Mouse (Mus musculus): ENCODE measurements around the gene Gtpbp10. TPM values are rescaled to one million over a fixed set of nuclear protein-coding genes. Genes with fewer than 3 reads are reported as not detected.
A peak's percentile ranks its signal among the peaks of the same experiment; 100 is the strongest.

The Gtpbp10 gene
- total RNA-seq, 1 experiment: 36.4 TPM

DNA sequence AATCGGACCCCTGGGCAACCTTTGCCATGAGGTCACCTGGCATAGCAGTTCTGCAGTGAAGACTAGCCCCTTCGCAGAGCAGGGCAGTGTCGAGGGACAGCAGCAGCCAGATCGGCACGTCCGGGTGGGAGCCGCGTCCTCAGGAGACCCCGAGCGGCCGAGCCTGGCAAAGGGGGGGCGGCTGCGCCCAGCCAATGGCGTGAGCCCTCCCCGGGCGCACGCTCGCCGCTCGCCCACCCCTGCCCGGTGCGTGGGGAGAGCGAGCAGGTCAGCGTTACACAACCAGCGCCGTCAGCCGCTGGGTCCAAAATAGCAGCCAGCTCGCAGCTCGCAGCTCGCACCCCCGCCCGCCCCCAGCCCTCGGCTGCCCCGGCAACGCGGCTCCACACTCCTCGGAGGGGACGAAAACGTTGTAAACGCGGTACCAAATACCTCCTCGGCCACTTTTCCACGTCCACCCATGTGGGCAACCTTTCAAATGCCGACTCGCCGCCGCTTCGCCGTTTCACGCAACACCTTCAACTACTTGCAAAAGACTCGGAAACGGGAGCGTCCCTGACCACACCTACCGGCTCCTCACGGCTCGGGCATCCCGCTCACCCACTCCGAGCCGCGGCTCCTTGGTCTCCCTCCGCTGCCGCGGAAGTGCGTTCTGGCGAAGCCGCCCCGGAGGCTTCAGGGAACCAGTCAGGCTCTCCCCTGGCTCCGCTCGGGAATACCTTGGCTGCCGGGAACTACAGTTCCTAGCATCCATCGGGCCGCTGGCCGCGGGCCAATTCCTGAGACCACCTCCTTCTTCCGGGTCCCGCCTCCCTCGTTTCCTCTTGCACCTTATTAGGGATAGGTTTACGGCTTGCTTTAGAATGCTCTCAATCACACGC lies 44.9 kb downstream of the Gtpbp10 start, which contains the start of gene Cldn12:
Gene Cldn12, minus strand, starts transcription at position 763 of the 881 bp plus-strand sequence.
- peak within 1 kb of the TSS; percentile 91 to 98 for H3K4me3 ChIP-seq (ENCODE audit: insufficient read depth in 1 of 2, low read depth in 1 of 2, low read length in 2 of 2, poor library complexity in 1 of 2, severe bottlenecking in 1 of 2)
- H3K27ac ChIP-seq (ENCODE audit: insufficient read depth, low read depth, low read length, poor library complexity, severe bottlenecking): peak within 1 kb of the TSS; percentile 60
- H3K4me1 ChIP-seq (ENCODE audit: control insufficient read depth in 2 of 2, insufficient read depth in 2 of 2, low read length in 2 of 2, poor library complexity in 1 of 2): 0 out of 4 replicates have a peak, but pooled peaks cover 0 to 2% of the 10 kb centered on the region in 2 experiments
- DNase-seq (ENCODE audit: low read depth, low spot score): peak; percentile 93
- H3K9me3 ChIP-seq (ENCODE audit: control insufficient read depth, insufficient read depth, low read depth, low read length): no peaks in the 10 kb centered on the region
- in situ Hi-C loops (cut with MboI; ENCODE audit: low sequenced_read_pairs in 2 of 2, unreplicated experiment in 2 of 2): no loop called here
- H3K36me3 ChIP-seq (ENCODE audit: control insufficient read depth, insufficient read depth, low read length, poor library complexity, severe bottlenecking): no peaks in the 10 kb centered on the region
- H3K9ac ChIP-seq (ENCODE audit: insufficient read depth, low read depth, low read length, poor library complexity, severe bottlenecking): peak within 1 kb of the TSS; percentile 89
- no peak for TF ChIP-seq CHD2 (IDR thresholded peaks at IDR 0.05; ENCODE audit: low read depth, low read length)
- TF ChIP-seq HCFC1 (IDR thresholded peaks at IDR 0.05; ENCODE audit: borderline replicate concordance, insufficient read depth, low read length): peak; percentile 90
- TF ChIP-seq ZNF384 (IDR thresholded peaks at IDR 0.05; ENCODE audit: low read depth, low read length): no peak
- TF ChIP-seq MAFK (IDR thresholded peaks at IDR 0.05; ENCODE audit: insufficient read depth, low read depth, low read length): no peak

DNA sequence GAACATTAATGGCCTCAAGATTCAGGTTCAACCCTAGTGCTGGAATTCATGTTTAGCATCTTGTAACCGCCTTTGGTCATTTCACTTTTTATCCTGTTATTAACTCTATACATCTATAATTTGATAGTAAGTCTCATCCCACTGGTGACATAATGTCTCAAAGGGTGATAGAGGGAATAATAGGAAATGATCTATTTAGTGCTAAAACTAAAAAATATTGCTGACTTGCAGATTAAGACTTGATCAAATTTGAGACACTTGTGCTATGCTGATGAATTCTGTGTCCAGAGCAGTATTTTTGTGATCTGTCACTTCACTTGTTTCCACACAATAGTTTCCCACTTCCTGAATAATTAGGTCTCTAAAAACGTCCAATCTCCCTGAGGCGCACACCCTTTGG lies 47.9 kb downstream of the Gtpbp10 start:
- in situ Hi-C loops (cut with MboI; ENCODE audit: low sequenced_read_pairs in 2 of 2, unreplicated experiment in 2 of 2): no loop called here
- H3K4me1 ChIP-seq (ENCODE audit: control insufficient read depth in 2 of 2, insufficient read depth in 2 of 2, low read length in 2 of 2, poor library complexity in 1 of 2): peaks cover 2 to 11% of the 10 kb centered on the region in 2 experiments; a peak in 3 of 4 replicates
- no peak for DNase-seq (ENCODE audit: low read depth, low spot score)
- no peak overlapping the region for H3K9ac ChIP-seq (ENCODE audit: insufficient read depth, low read depth, low read length, poor library complexity, severe bottlenecking)
- no peak overlapping the region for H3K27ac ChIP-seq (ENCODE audit: insufficient read depth, low read depth, low read length, poor library complexity, severe bottlenecking)
- no peak overlapping the region for H3K4me3 ChIP-seq (ENCODE audit: insufficient read depth in 1 of 2, low read depth in 1 of 2, low read length in 2 of 2, poor library complexity in 1 of 2, severe bottlenecking in 1 of 2)
- H3K9me3 ChIP-seq (ENCODE audit: control insufficient read depth, insufficient read depth, low read depth, low read length): no peaks in the 10 kb centered on the region
- peaks cover 8% of the 10 kb centered on the region; the same call in 1 of the 2 replicates for H3K36me3 ChIP-seq (ENCODE audit: control insufficient read depth, insufficient read depth, low read length, poor library complexity, severe bottlenecking)
- TF ChIP-seq ZNF384 (IDR thresholded peaks at IDR 0.05; ENCODE audit: low read depth, low read length) (no peak), MAFK (IDR thresholded peaks at IDR 0.05; ENCODE audit: insufficient read depth, low read depth, low read length) (peak; percentile 83)

DNA sequence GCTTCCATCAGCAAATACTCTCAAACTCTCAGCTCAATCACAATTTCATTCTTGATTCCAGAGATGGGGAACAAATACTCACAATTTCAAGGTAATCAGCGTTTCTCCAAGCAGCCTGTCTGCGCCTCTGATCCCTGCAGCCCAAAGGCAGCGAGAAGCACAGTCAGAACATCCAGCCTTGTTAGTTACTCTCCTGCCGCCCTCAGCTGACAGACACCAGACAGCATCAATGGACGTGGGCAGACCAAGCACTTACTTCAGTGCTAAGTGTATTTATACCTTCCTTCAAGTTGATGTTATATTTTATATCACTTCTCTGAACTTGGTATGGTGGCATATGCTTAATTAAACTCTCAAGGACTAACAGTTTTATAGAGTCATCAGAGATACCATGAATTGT lies 48.3 kb downstream of the Gtpbp10 start:
- peaks cover 2 to 11% of the 10 kb centered on the region in 2 experiments; a peak in 3 of 4 replicates for H3K4me1 ChIP-seq (ENCODE audit: control insufficient read depth in 2 of 2, insufficient read depth in 2 of 2, low read length in 2 of 2, poor library complexity in 1 of 2)
- no peaks in the 10 kb centered on the region for H3K9me3 ChIP-seq (ENCODE audit: control insufficient read depth, insufficient read depth, low read depth, low read length)
- H3K27ac ChIP-seq (ENCODE audit: insufficient read depth, low read depth, low read length, poor library complexity, severe bottlenecking): no peak overlapping the region
- peaks cover 8% of the 10 kb centered on the region; the same call in 1 of the 2 replicates for H3K36me3 ChIP-seq (ENCODE audit: control insufficient read depth, insufficient read depth, low read length, poor library complexity, severe bottlenecking)
- in situ Hi-C loops (cut with MboI; ENCODE audit: low sequenced_read_pairs in 2 of 2, unreplicated experiment in 2 of 2): no loop called here
- TF ChIP-seq HCFC1 (IDR thresholded peaks at IDR 0.05; ENCODE audit: borderline replicate concordance, insufficient read depth, low read length) (no peak), ZNF384 (IDR thresholded peaks at IDR 0.05; ENCODE audit: low read depth, low read length) (no peak), CHD2 (IDR thresholded peaks at IDR 0.05; ENCODE audit: low read depth, low read length) (no peak), ZC3H11A (IDR thresholded peaks at IDR 0.05; ENCODE audit: borderline replicate concordance, low read depth, low read length) (no peak), MAFK (IDR thresholded peaks at IDR 0.05; ENCODE audit: insufficient read depth, low read depth, low read length) (no peak)
- H3K9ac ChIP-seq (ENCODE audit: insufficient read depth, low read depth, low read length, poor library complexity, severe bottlenecking): no peak overlapping the region
- no peak for DNase-seq (ENCODE audit: low read depth, low spot score)
- H3K4me3 ChIP-seq (ENCODE audit: insufficient read depth in 1 of 2, low read depth in 1 of 2, low read length in 2 of 2, poor library complexity in 1 of 2, severe bottlenecking in 1 of 2): no peak overlapping the region

DNA sequence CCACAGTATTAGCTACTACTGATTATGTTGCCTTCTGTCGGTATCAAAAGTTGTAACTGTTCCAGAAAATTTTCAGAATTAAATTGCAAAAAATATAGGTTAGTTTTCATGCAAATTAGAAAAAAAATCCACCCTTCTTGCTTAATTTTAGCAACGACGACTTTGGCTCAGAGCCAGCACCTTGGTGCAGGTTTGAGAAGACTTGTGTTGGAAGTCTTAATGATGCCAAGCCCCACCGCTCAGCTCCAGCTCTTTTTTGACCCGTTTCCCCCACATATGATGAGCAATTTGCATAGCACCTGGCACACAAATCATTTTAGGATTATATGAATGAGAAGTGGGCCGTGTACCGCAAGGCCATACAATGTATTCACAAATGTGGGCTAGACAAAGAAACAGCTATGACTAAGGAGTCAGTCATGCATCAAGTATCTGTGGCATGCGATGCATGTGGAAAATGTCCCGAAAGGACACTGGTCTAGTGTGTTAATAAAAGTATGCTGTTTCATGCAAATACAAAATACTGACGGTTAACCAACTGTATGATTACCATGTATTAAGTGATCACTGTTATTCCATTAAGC lies 48.9 kb downstream of the Gtpbp10 start:
- in situ Hi-C loops (cut with MboI; ENCODE audit: low sequenced_read_pairs in 2 of 2, unreplicated experiment in 2 of 2): no loop called here

More for the DNA sequence above, 48.9 kb downstream of the Gtpbp10 start:
- Histone ChIP-seq H3K4me1 (ENCODE audit: control insufficient read depth in 2 of 2, insufficient read depth in 2 of 2, low read length in 2 of 2, poor library complexity in 1 of 2) (peaks cover 2 to 11% of the 10 kb centered on the region in 2 experiments; a peak in 3 of 4 replicates), H3K9me3 (ENCODE audit: control insufficient read depth, insufficient read depth, low read depth, low read length) (no peaks in the 10 kb centered on the region), H3K4me3 (ENCODE audit: insufficient read depth in 1 of 2, low read depth in 1 of 2, low read length in 2 of 2, poor library complexity in 1 of 2, severe bottlenecking in 1 of 2) (no peak overlapping the region), H3K27ac (ENCODE audit: insufficient read depth, low read depth, low read length, poor library complexity, severe bottlenecking) (no peak overlapping the region), H3K9ac (ENCODE audit: insufficient read depth, low read depth, low read length, poor library complexity, severe bottlenecking) (no peak overlapping the region), H3K36me3 (ENCODE audit: control insufficient read depth, insufficient read depth, low read length, poor library complexity, severe bottlenecking) (peaks cover 8% of the 10 kb centered on the region; the same call in 1 of the 2 replicates)
- no peak for DNase-seq (ENCODE audit: low read depth, low spot score)
- no peak for TF ChIP-seq ZC3H11A (IDR thresholded peaks at IDR 0.05; ENCODE audit: borderline replicate concordance, low read depth, low read length)
- TF ChIP-seq HCFC1 (IDR thresholded peaks at IDR 0.05; ENCODE audit: borderline replicate concordance, insufficient read depth, low read length): no peak
- TF ChIP-seq CHD2 (IDR thresholded peaks at IDR 0.05; ENCODE audit: low read depth, low read length): no peak
- TF ChIP-seq ZNF384 (IDR thresholded peaks at IDR 0.05; ENCODE audit: low read depth, low read length): no peak
- TF ChIP-seq MAFK (IDR thresholded peaks at IDR 0.05; ENCODE audit: insufficient read depth, low read depth, low read length): no peak
